Mouse (Mus musculus): ENCODE data around the gene C730034F03Rik.

- TF ChIP-seq CTCF (IDR thresholded peaks at IDR 0.05; ENCODE audit: borderline replicate concordance, control insufficient read depth, extremely low read depth, insufficient read depth, low read length, poor library complexity) (no peak), POLR2A (IDR thresholded peaks at IDR 0.05; ENCODE audit: control insufficient read depth, extremely low read depth, insufficient read depth, low read length, poor library complexity) (no peak)
Measured at GRCm38 (mm10) chr15:89430341-89430740, 952 bp downstream of the C730034F03Rik start.
